ENCODE assay signal across 9 mouse cellular contexts in the genomic region with DNA sequence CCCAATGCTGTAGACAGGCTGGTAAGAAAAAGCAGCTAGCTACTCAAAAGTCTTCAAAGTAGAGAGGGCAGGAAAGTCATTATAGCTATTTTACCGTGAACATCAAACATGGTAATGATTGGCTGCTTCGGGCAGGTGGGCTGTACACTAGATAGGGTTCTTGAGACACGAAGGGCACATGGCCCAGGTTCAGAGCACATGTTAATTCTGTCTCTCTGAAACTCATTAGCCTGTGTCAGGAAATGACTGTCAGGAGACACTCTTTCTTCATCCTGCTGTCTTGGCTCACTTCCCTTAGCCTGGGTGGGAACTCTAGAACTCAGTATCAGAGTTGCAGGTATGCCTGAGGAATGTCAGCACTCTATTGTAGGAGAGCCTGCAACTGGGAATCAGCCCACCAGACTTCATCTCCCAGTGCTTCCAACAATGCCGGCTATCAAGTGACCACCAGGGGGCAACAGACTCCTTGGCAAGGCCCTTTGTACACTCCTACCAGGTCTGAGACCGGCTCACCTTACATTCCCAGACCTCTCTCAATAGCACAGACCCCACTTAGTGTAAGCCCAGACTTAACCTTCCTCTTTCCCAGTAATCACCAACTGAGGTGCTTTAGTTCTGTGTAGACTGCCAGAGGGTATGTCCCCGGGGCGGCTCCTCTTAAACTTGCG. TPM values are rescaled to one million over a fixed set of nuclear protein-coding genes. Genes with fewer than 3 reads are reported as not detected.
DNase-seq lines count a peak whose midpoint lies in the region; ATAC-seq and TF ChIP-seq lines count a peak whose summit lies in the region.
"Had no signal": no experiment of that assay in that cellular context is flagged by ENCODE, and none has a peak within 500 bp of the region (broad histone marks: within the 10 kb centered on the region; RNA-seq: fewer than 3 reads in every experiment).

No protein-coding gene starts in this region.

- no peak for TF ChIP-seq POLR2A in testis, adult 2 months (IDR thresholded peaks at IDR 0.05; ENCODE audit: control insufficient read depth, low read depth, low read length)

- H3K9me3 ChIP-seq in embryonic facial prominence, embryonic 13.5 days: no peaks in the 10 kb centered on the region
- H3K9me3 ChIP-seq in heart, embryonic 12.5 days (replicated peaks): no peaks in the 10 kb centered on the region
- no peaks in the 10 kb centered on the region for H3K9me3 ChIP-seq in kidney, embryonic 16.5 days (ENCODE audit: low read length)
- no peaks in the 10 kb centered on the region for H3K9me3 ChIP-seq in liver, embryonic 16.5 days (replicated peaks; ENCODE audit: control insufficient read depth, low read length)
- no peaks in the 10 kb centered on the region for H3K9me3 ChIP-seq in neural tube, embryonic 13.5 days

- H3K4me1 ChIP-seq in embryonic facial prominence, embryonic 13.5 days: peaks cover 20% of the 10 kb centered on the region
- peaks cover 16% of the 10 kb centered on the region for H3K4me1 ChIP-seq in heart, embryonic 12.5 days (replicated peaks)
- H3K4me1 ChIP-seq in kidney, embryonic 16.5 days (ENCODE audit: insufficient read depth, low read length): peaks cover 26% of the 10 kb centered on the region
- peaks cover 21% of the 10 kb centered on the region for H3K4me1 ChIP-seq in liver, embryonic 16.5 days (ENCODE audit: control insufficient read depth, low read depth, low read length)
- H3K4me1 ChIP-seq in neural tube, embryonic 13.5 days (replicated peaks): peaks cover 32% of the 10 kb centered on the region
- peaks cover 7% of the 10 kb centered on the region for H3K4me1 ChIP-seq in testis, adult 2 months (ENCODE audit: control insufficient read depth, insufficient read depth, low read length)

- H3K36me3 ChIP-seq in embryonic facial prominence, embryonic 13.5 days: peaks cover under 1% of the 10 kb centered on the region
- peaks cover 6% of the 10 kb centered on the region for H3K36me3 ChIP-seq in heart, embryonic 12.5 days
- H3K36me3 ChIP-seq in kidney, embryonic 16.5 days (ENCODE audit: insufficient read depth, low read length): no peaks in the 10 kb centered on the region
- H3K36me3 ChIP-seq in liver, embryonic 16.5 days (ENCODE audit: control insufficient read depth, insufficient read depth): no peaks in the 10 kb centered on the region
- H3K36me3 ChIP-seq in neural tube, embryonic 13.5 days: 0 out of 2 replicates have a peak, but pooled peaks cover 3% of the 10 kb centered on the region
- no peaks in the 10 kb centered on the region for H3K36me3 ChIP-seq in testis, adult 2 months (ENCODE audit: control insufficient read depth, insufficient read depth, low read length)

- DNase-seq in CD4-positive helper T cell, adult 2 months (ENCODE audit: low read depth, low spot score): peak; percentile 73
- peak; percentile 76 to 81 for DNase-seq in adrenal gland, postnatal 36 days

- peak overlapping the region; percentile 26; the same call in 1 of the 2 replicates for H3K4me2 ChIP-seq in embryonic facial prominence, embryonic 13.5 days
- peak overlapping the region; percentile 52 for H3K4me2 ChIP-seq in heart, embryonic 12.5 days
- peak overlapping the region; percentile 42 for H3K4me2 ChIP-seq in kidney, embryonic 16.5 days (replicated peaks; ENCODE audit: low read depth, low read length)
- H3K4me2 ChIP-seq in liver, embryonic 16.5 days (ENCODE audit: low read depth, low read length): peak overlapping the region; percentile 12; the same call in 1 of the 2 replicates
- no peak overlapping the region for H3K4me2 ChIP-seq in neural tube, embryonic 13.5 days

- H3K9ac ChIP-seq in embryonic facial prominence, embryonic 13.5 days: 0 out of 2 replicates have a peak overlapping the region, but pooled peaks have one; percentile 16
- H3K9ac ChIP-seq in heart, embryonic 12.5 days: 0 out of 2 replicates have a peak overlapping the region, but pooled peaks have one; percentile 8
- peak overlapping the region; percentile 37 for H3K9ac ChIP-seq in kidney, embryonic 16.5 days (replicated peaks; ENCODE audit: low read length)
- no peak overlapping the region for H3K9ac ChIP-seq in liver, embryonic 16.5 days (ENCODE audit: low read depth, low read length)
- H3K9ac ChIP-seq in neural tube, embryonic 13.5 days: no peak overlapping the region

- H3K4me3 ChIP-seq in embryonic facial prominence, embryonic 13.5 days: no peak overlapping the region
- H3K4me3 ChIP-seq in heart, embryonic 12.5 days: 0 out of 2 replicates have a peak overlapping the region, but pooled peaks have one; percentile 6
- peak overlapping the region; percentile 11; the same call in 1 of the 2 replicates for H3K4me3 ChIP-seq in kidney, embryonic 16.5 days (ENCODE audit: low read length)
- no peak overlapping the region for H3K4me3 ChIP-seq in liver, embryonic 16.5 days (ENCODE audit: low read depth, low read length)
- H3K4me3 ChIP-seq in neural tube, embryonic 13.5 days: no peak overlapping the region
- H3K4me3 ChIP-seq in testis, adult 2 months (ENCODE audit: control insufficient read depth, low read depth, low read length): no peak overlapping the region
- H3K4me3 ChIP-seq: erythroblast, embryonic 14.5 days had no signal

- peak; percentile 74; the same call in 1 of the 2 replicates for TF ChIP-seq CTCF in testis, adult 2 months (IDR thresholded peaks at IDR 0.05; ENCODE audit: control insufficient read depth, insufficient read depth, insufficient replicate concordance, low read depth, low read length)

- H3K27ac ChIP-seq in embryonic facial prominence, embryonic 13.5 days: no peak overlapping the region
- no peak overlapping the region for H3K27ac ChIP-seq in heart, embryonic 12.5 days (ENCODE audit: poor library complexity, severe bottlenecking)
- H3K27ac ChIP-seq in kidney, embryonic 16.5 days (ENCODE audit: low read length): no peak overlapping the region
- H3K27ac ChIP-seq in liver, embryonic 16.5 days (ENCODE audit: low read length): no peak overlapping the region
- no peak overlapping the region for H3K27ac ChIP-seq in neural tube, embryonic 13.5 days (replicated peaks)
- H3K27ac ChIP-seq in testis, adult 2 months (ENCODE audit: control insufficient read depth, insufficient read depth, low read depth, low read length): no peak overlapping the region

- H3K27me3 ChIP-seq in embryonic facial prominence, embryonic 13.5 days: no peaks in the 10 kb centered on the region
- H3K27me3 ChIP-seq in heart, embryonic 12.5 days (replicated peaks): no peaks in the 10 kb centered on the region
- no peaks in the 10 kb centered on the region for H3K27me3 ChIP-seq in kidney, embryonic 16.5 days (ENCODE audit: insufficient read depth, low read length)
- H3K27me3 ChIP-seq in liver, embryonic 16.5 days (ENCODE audit: control insufficient read depth, insufficient read depth, low read depth, low read length): no peaks in the 10 kb centered on the region
- H3K27me3 ChIP-seq in neural tube, embryonic 13.5 days: no peaks in the 10 kb centered on the region
- H3K27me3 ChIP-seq in testis, adult 2 months (ENCODE audit: control insufficient read depth, insufficient read depth, low read length): no peaks in the 10 kb centered on the region

- ATAC-seq in embryonic facial prominence, embryonic 13.5 days (ENCODE audit: insufficient number of reproducible peaks, insufficient read depth, low FRiP score, low TSS enrichment, low read depth): no peak
- 0 out of 2 replicates have a peak, but pooled peaks have one; percentile 41 for ATAC-seq in heart, embryonic 12.5 days (ENCODE audit: insufficient number of reproducible peaks, low FRiP score)
- peak; percentile 73 for ATAC-seq in kidney, embryonic 16.5 days (ENCODE audit: low FRiP score, low TSS enrichment)
- ATAC-seq in liver, embryonic 16.5 days (ENCODE audit: low read depth): no peak; the same call in 1 of the 2 replicates
- 0 out of 2 replicates have a peak, but pooled peaks have one; percentile 41 for ATAC-seq in neural tube, embryonic 13.5 days (ENCODE audit: low read depth)

- WGBS in embryonic facial prominence, embryonic 13.5 days: 27% methylated on average over 8 of the region's 8 CpGs
- WGBS in heart, embryonic 12.5 days: 35% methylated on average over 8 of the region's 8 CpGs
- WGBS in kidney, embryonic 16.5 days: 26% methylated on average over 8 of the region's 8 CpGs
- WGBS in liver, embryonic 16.5 days (ENCODE audit: insufficient replicate concordance): 26% methylated on average over 8 of the region's 8 CpGs
- 39% methylated on average over 8 of the region's 8 CpGs for WGBS in neural tube, embryonic 13.5 days

RNA-seq across cellular contexts. Expression of gene Tex264, which starts 1.4 kb away (rescaled TPM):
- total RNA-seq in adrenal gland, postnatal 36 days (2021): 100 to 1,000 TPM; 109 to 149 TPM
- 57.9 and 63.5 TPM in 2 replicates for polyA plus RNA-seq in embryonic facial prominence, embryonic 13.5 days (2015; fragmentation: Nextera tagmentation; extraction: Ambion mirVana)
- 37.3 and 39.4 TPM in 2 replicates for polyA plus RNA-seq in heart, embryonic 12.5 days (2016; fragmentation: Nextera tagmentation; extraction: Ambion mirVana)
- 84.1 and 88.0 TPM in 2 replicates for polyA plus RNA-seq in kidney, embryonic 16.5 days (2015; fragmentation: Nextera tagmentation; extraction: Ambion mirVana)
- polyA plus RNA-seq in liver, embryonic 16.5 days (2015; fragmentation: Nextera tagmentation; extraction: Ambion mirVana): 15.4 and 17.8 TPM in 2 replicates
- polyA plus RNA-seq in neural tube, embryonic 13.5 days (2015; fragmentation: Nextera tagmentation; extraction: Ambion mirVana): 52.6 and 57.4 TPM in 2 replicates
- 82.9 and 84.7 TPM in 2 replicates for polyA plus RNA-seq in testis, adult 2 months (2012; rRNA removed)

RNA-seq across cellular contexts. Expression of gene Grm2, which starts 31.2 kb away (rescaled TPM):
- not detected for total RNA-seq in adrenal gland, postnatal 36 days (2021)
- 0.13 TPM in 1 of 2 replicates, not detected in the other for polyA plus RNA-seq in embryonic facial prominence, embryonic 13.5 days (2015; fragmentation: Nextera tagmentation; extraction: Ambion mirVana)
- polyA plus RNA-seq in heart, embryonic 12.5 days (2016; fragmentation: Nextera tagmentation; extraction: Ambion mirVana): not detected in 2 replicates
- polyA plus RNA-seq in kidney, embryonic 16.5 days (2015; fragmentation: Nextera tagmentation; extraction: Ambion mirVana): not detected in 2 replicates
- polyA plus RNA-seq in liver, embryonic 16.5 days (2015; fragmentation: Nextera tagmentation; extraction: Ambion mirVana): not detected in 2 replicates
- polyA plus RNA-seq in neural tube, embryonic 13.5 days (2015; fragmentation: Nextera tagmentation; extraction: Ambion mirVana): 3.5 and 4.2 TPM in 2 replicates
- polyA plus RNA-seq in testis, adult 2 months (2012; rRNA removed): 0.22 and 0.30 TPM in 2 replicates
- polyA plus RNA-seq: erythroblast, embryonic 14.5 days had no signal

Comparison
In these comparisons a context has a peak if more than half of its experiments do, and no peak if none do; other contexts are left out.
1. ATAC-seq: peak in heart, embryonic 12.5 days (single experiment), kidney, embryonic 16.5 days (single experiment) and neural tube, embryonic 13.5 days (single experiment); none in embryonic facial prominence, embryonic 13.5 days (single experiment) and liver, embryonic 16.5 days (single experiment).
2. H3K4me3 ChIP-seq: peak in heart, embryonic 12.5 days (single experiment) and kidney, embryonic 16.5 days (single experiment); none in embryonic facial prominence, embryonic 13.5 days (single experiment), liver, embryonic 16.5 days (single experiment), neural tube, embryonic 13.5 days (single experiment) and testis, adult 2 months (single experiment).
3. H3K9ac ChIP-seq: peak in embryonic facial prominence, embryonic 13.5 days (single experiment), heart, embryonic 12.5 days (single experiment) and kidney, embryonic 16.5 days (single experiment); none in liver, embryonic 16.5 days (single experiment) and neural tube, embryonic 13.5 days (single experiment).